Mouse (Mus musculus) liver, embryonic 12.5 days (tissue): ENCODE measurements around the gene Lins1. TPM values are rescaled to one million over a fixed set of nuclear protein-coding genes. Genes with fewer than 3 reads are reported as not detected.
A peak's percentile ranks its signal among the peaks of the same experiment; 100 is the strongest.

ENCODE experiments used
- ATAC-seq: fragments of 200-750 bp; cut with Nextera tagmentation; 2 replicates; pipeline ENCODE4 v1.8.0; 2017; ENCODE audit warnings: moderate number of reproducible peaks, mild to moderate bottlenecking, moderate library complexity
- H3K27ac ChIP-seq: fragments of 300-500 bp; sonication (generic); 2 replicates; pipeline ENCODE4 v1.5.1; 2016; ENCODE audit warnings: mild to moderate bottlenecking
- H3K27me3 ChIP-seq: fragments of 300-500 bp; sonication (generic); replicated peaks from 2 replicates; pipeline ENCODE4 v1.6.1; 2016; ENCODE audit warnings: mild to moderate bottlenecking, moderate library complexity
- H3K36me3 ChIP-seq: fragments of 300-500 bp; sonication (generic); 2 replicates; pipeline ENCODE4 v1.6.1; 2016; ENCODE audit warnings: mild to moderate bottlenecking, moderate library complexity
- H3K4me1 ChIP-seq: fragments of 300-500 bp; sonication (generic); 2 replicates; pipeline ENCODE4 v1.6.1; 2016
- H3K4me2 ChIP-seq: fragments of 300-500 bp; sonication (generic); 2 replicates; pipeline ENCODE4 v1.6.1; 2016; ENCODE audit warnings: mild to moderate bottlenecking, moderate library complexity
- H3K4me3 ChIP-seq: fragments of 300-500 bp; sonication (generic); 2 replicates; pipeline ENCODE4 v1.5.1; 2016; ENCODE audit warnings: mild to moderate bottlenecking, moderate library complexity
- H3K9ac ChIP-seq: fragments of 300-500 bp; sonication (generic); 2 replicates; pipeline ENCODE4 v1.6.1; 2016; ENCODE audit warnings: mild to moderate bottlenecking, moderate library complexity
- H3K9me3 ChIP-seq: fragments of 300-500 bp; sonication (generic); replicated peaks from 2 replicates; pipeline ENCODE4 v1.6.1; 2016; ENCODE audit warnings: mild to moderate bottlenecking, moderate library complexity
- WGBS: fragments of 180-500 bp; shearing (Covaris S2); methylation state at CpG from one replicate; pipeline ENCODE4 v1.1.7; 2016; ENCODE audit not compliant: insufficient replicate concordance; 5-methylcytosine and 5-hydroxymethylcytosine counted together
- polyA plus RNA-seq: library from polyadenylated mRNA; unstranded; fragments of >200 nt; fragmentation: Nextera tagmentation; extraction: Ambion mirVana; gene quantifications from 2 replicates; pipeline ENCODE4 v1.2.1, GENCODE M21; 2016

Lins1 gene
- polyA plus RNA-seq, 1 experiment from 2014 or later = 7.7 TPM

- no peaks in the 10 kb centered on the region for H3K9me3 ChIP-seq
- H3K27ac ChIP-seq = no peak overlapping the region
- H3K9ac ChIP-seq = no peak overlapping the region
- 74% methylated on average over 2 of the region's 2 CpGs for WGBS
- peaks cover 91% of the 10 kb centered on the region for H3K36me3 ChIP-seq
- H3K4me3 ChIP-seq = no peak overlapping the region
- ATAC-seq = no peak
- H3K27me3 ChIP-seq = no peaks in the 10 kb centered on the region
- H3K4me1 ChIP-seq = no peaks in the 10 kb centered on the region
- no peak overlapping the region for H3K4me2 ChIP-seq
These were observed 13.9 kb upstream of the Lins1 start for GRCm38 (mm10) chr7:66675800-66676199.

- Histone ChIP-seq H3K9ac (no peak overlapping the region), H3K9me3 (no peaks in the 10 kb centered on the region), H3K4me2 (no peak overlapping the region), H3K4me1 (no peaks in the 10 kb centered on the region), H3K4me3 (no peak overlapping the region), H3K27me3 (no peaks in the 10 kb centered on the region), H3K27ac (no peak overlapping the region), H3K36me3 (peaks cover 45% of the 10 kb centered on the region)
- 76% methylated on average over 5 of the region's 5 CpGs for WGBS
- no peak for ATAC-seq
These were observed 7.4 kb upstream of the Lins1 start for GRCm38 (mm10) chr7:66682119-66682863.

GRCm38 (mm10) chr7:66688721-66689120 lies 968 bp upstream of the Lins1 start:
- 2% methylated on average over 5 of the region's 5 CpGs for WGBS
- peak overlapping the region; percentile 58 for H3K27ac ChIP-seq
- H3K4me3 ChIP-seq = peak overlapping the region; percentile 81
- H3K4me1 ChIP-seq = peaks cover 27% of the 10 kb centered on the region
- no peak for ATAC-seq
- H3K9ac ChIP-seq = peak overlapping the region; percentile 81
- H3K27me3 ChIP-seq = no peaks in the 10 kb centered on the region
- peak overlapping the region; percentile 90 for H3K4me2 ChIP-seq
- H3K36me3 ChIP-seq = peaks cover 4% of the 10 kb centered on the region; the same call in 1 of the 2 replicates
- H3K9me3 ChIP-seq = no peaks in the 10 kb centered on the region

- H3K9me3 ChIP-seq = no peaks in the 10 kb centered on the region
- ATAC-seq = no peak
- H3K4me2 ChIP-seq = peak within 1 kb of the TSS; percentile 90
- no peaks in the 10 kb centered on the region for H3K27me3 ChIP-seq
- peaks cover 4% of the 10 kb centered on the region; the same call in 1 of the 2 replicates for H3K36me3 ChIP-seq
- H3K9ac ChIP-seq = peak within 1 kb of the TSS; percentile 81
- H3K4me3 ChIP-seq = peak within 1 kb of the TSS; percentile 81
- H3K4me1 ChIP-seq = peaks cover 27% of the 10 kb centered on the region
- peak within 1 kb of the TSS; percentile 73 for H3K27ac ChIP-seq
- WGBS = under 1% methylated on average over 18 of the region's 18 CpGs
These were observed 432 bp upstream of the Lins1 start, which contains the start of gene Asb7 for GRCm38 (mm10) chr7:66689294-66689619. Gene Asb7, minus strand, starts transcription at chr7:66689596.

- Histone ChIP-seq H3K9ac (no peak overlapping the region), H3K9me3 (no peaks in the 10 kb centered on the region), H3K36me3 (peaks cover 10% of the 10 kb centered on the region; the same call in 1 of the 2 replicates), H3K27me3 (no peaks in the 10 kb centered on the region), H3K4me1 (peaks cover 21% of the 10 kb centered on the region; the same call in 1 of the 2 replicates), H3K4me3 (no peak overlapping the region), H3K27ac (no peak overlapping the region), H3K4me2 (no peak overlapping the region)
- 41% methylated on average over 7 of the region's 7 CpGs for WGBS
- ATAC-seq = no peak
These were observed 4.8 kb downstream of the Lins1 start for GRCm38 (mm10) chr7:66694467-66694866.

- H3K4me2 ChIP-seq = no peak overlapping the region
These were observed 13.0 kb downstream of the Lins1 start for GRCm38 (mm10) chr7:66702721-66703120.

GRCm38 (mm10) chr7:66704631-66705030 lies 14.9 kb downstream of the Lins1 start:
- Histone ChIP-seq H3K4me3 (no peak overlapping the region), H3K9me3 (no peaks in the 10 kb centered on the region), H3K36me3 (peaks cover 27% of the 10 kb centered on the region), H3K27me3 (no peaks in the 10 kb centered on the region), H3K27ac (no peak overlapping the region), H3K4me2 (no peak overlapping the region), H3K4me1 (peaks cover 4% of the 10 kb centered on the region; the same call in 1 of the 2 replicates), H3K9ac (no peak overlapping the region)
- whole genome bisulfite sequencing = 79% methylated on average over 3 of the region's 3 CpGs
- no peak for ATAC-seq

More at GRCm38 (mm10) chr7:66702721-66703120, 13.0 kb downstream of the Lins1 start:
- WGBS = 72% methylated on average over 7 of the region's 7 CpGs
- Histone ChIP-seq H3K4me3 (no peak overlapping the region), H3K4me1 (peaks cover 7% of the 10 kb centered on the region; the same call in 1 of the 2 replicates), H3K27ac (no peak overlapping the region), H3K36me3 (peaks cover 20% of the 10 kb centered on the region), H3K9me3 (no peaks in the 10 kb centered on the region), H3K27me3 (no peaks in the 10 kb centered on the region), H3K9ac (no peak overlapping the region)
- no peak for ATAC-seq

- Histone ChIP-seq H3K36me3 (peaks cover 61% of the 10 kb centered on the region), H3K4me3 (no peak overlapping the region), H3K9me3 (no peaks in the 10 kb centered on the region), H3K27ac (no peak overlapping the region), H3K27me3 (no peaks in the 10 kb centered on the region), H3K4me2 (no peak overlapping the region), H3K4me1 (no peaks in the 10 kb centered on the region), H3K9ac (no peak overlapping the region)
- WGBS = 44% methylated on average over 2 of the region's 2 CpGs
- no peak for ATAC-seq
These were observed 21.5 kb downstream of the Lins1 start for GRCm38 (mm10) chr7:66711166-66711565.

- Histone ChIP-seq H3K27ac (no peak overlapping the region), H3K4me2 (no peak overlapping the region), H3K9ac (no peak overlapping the region), H3K36me3 (no peaks in the 10 kb centered on the region), H3K4me1 (no peaks in the 10 kb centered on the region), H3K9me3 (no peaks in the 10 kb centered on the region), H3K27me3 (no peaks in the 10 kb centered on the region), H3K4me3 (no peak overlapping the region)
- WGBS = 68% methylated on average over 4 of the region's 4 CpGs
- no peak for ATAC-seq
These were observed 34.8 kb downstream of the Lins1 start for GRCm38 (mm10) chr7:66724514-66724913.

GRCm38 (mm10) chr7:66724954-66725353 lies 35.3 kb downstream of the Lins1 start:
- H3K27me3 ChIP-seq = no peaks in the 10 kb centered on the region
- no peak overlapping the region for H3K4me2 ChIP-seq
- H3K9me3 ChIP-seq = no peaks in the 10 kb centered on the region
- 65% methylated on average over 6 of the region's 6 CpGs for WGBS
- no peak overlapping the region for H3K27ac ChIP-seq
- no peaks in the 10 kb centered on the region for H3K4me1 ChIP-seq
- no peak overlapping the region for H3K4me3 ChIP-seq
- no peak for ATAC-seq
- no peak overlapping the region for H3K9ac ChIP-seq
- H3K36me3 ChIP-seq = no peaks in the 10 kb centered on the region

GRCm38 (mm10) chr7:66728072-66728471 lies 38.4 kb downstream of the Lins1 start:
- ATAC-seq = no peak
- Histone ChIP-seq H3K36me3 (no peaks in the 10 kb centered on the region), H3K9ac (no peak overlapping the region), H3K9me3 (no peaks in the 10 kb centered on the region), H3K4me3 (no peak overlapping the region), H3K4me1 (no peaks in the 10 kb centered on the region), H3K27ac (no peak overlapping the region), H3K27me3 (no peaks in the 10 kb centered on the region), H3K4me2 (no peak overlapping the region)
- WGBS = 85% methylated on average over 6 of the region's 6 CpGs

- Histone ChIP-seq H3K4me1 (no peaks in the 10 kb centered on the region), H3K36me3 (no peaks in the 10 kb centered on the region), H3K4me3 (no peak overlapping the region), H3K4me2 (no peak overlapping the region), H3K27me3 (no peaks in the 10 kb centered on the region), H3K9ac (no peak overlapping the region), H3K9me3 (no peaks in the 10 kb centered on the region), H3K27ac (no peak overlapping the region)
- WGBS = 80% methylated on average over 2 of the region's 2 CpGs
- no peak for ATAC-seq
These were observed 39.5 kb downstream of the Lins1 start for GRCm38 (mm10) chr7:66729232-66729631.
